Mouse (Mus musculus) left cerebral cortex, adult 11 months (tissue): ENCODE results near the gene Dnm1.

Source experiments
- DNase-seq: peaks from one replicate; pipeline ENCODE4 v3.0.0; 2022; ENCODE audit warnings: low spot score

Dnm1 gene

DNA sequence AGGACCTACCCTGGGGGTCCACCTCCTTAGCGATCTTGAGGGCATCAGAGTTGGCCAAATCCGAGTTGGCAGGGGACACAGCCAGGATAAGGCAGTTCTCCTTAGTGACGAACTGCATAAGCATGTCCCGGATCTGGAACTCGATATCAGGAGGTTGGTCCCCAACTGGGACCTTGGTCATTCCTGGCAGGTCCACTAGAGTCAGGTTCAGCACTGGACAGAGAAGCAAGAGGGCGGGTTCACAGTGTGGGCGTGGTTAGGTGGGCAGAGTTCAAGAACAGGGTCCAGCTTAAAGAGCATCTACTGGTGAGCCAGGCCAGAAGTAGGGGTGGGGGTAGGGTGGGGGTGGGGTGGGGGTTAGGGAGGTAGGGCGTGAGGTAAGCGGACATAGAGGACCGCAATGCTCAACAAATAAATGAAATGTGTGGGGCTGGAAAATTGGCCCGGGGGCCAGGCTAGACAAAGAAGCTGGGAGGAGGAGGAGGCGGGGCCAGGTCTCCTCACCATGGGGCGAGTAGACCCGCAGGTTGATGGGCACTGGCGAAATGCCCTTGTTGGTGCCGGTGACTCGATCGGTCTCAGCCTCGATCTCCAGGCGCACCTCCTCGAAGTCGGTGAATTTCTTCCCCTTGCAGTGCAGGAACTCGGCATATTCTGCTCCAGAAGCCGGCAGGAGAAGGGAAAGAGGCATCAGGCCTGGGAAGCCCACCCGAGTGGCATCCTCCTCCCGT lies 13.1 kb downstream of the Dnm1 start:
- no peak for DNase-seq

DNA sequence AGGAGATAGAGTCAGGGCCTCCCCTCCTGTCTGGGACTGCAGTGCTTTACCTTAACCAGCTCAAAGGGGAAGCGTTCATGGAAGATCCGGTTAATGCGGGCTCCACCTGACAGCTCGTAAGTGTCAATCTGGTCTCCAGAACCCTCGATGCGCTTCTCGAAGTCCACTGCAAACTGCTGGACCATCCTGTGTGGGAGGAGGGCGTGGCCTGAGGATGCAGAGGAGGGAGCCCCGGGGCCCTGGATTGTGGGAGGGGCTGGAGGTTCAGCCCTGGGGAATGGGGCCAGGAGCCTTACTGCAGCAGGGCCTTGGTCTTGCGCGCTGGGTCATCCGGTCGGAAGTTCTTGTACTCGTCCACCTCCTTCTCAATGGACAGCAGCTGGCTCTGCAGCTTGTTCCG lies 17.2 kb downstream of the Dnm1 start:
- no peak for DNase-seq

DNA sequence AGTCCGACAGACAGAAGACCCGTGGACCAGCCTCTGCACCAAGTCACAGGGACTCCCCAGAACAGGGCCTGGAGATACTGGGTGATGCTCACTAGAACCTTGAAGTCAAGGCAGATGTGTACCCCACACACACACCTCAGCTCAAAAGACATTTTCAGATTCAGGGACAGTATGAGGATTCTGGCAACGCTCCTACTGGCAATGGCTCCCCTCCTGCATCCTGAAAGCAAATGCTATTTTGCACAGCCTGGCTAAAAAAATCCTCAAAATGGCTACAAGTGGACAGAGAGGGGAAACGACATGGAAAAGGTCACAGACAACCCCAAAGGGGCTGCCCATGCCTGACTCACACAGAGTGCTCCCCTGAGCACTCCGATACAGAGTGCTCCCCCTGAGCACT lies 21.0 kb downstream of the Dnm1 start:
- no peak for DNase-seq

DNA sequence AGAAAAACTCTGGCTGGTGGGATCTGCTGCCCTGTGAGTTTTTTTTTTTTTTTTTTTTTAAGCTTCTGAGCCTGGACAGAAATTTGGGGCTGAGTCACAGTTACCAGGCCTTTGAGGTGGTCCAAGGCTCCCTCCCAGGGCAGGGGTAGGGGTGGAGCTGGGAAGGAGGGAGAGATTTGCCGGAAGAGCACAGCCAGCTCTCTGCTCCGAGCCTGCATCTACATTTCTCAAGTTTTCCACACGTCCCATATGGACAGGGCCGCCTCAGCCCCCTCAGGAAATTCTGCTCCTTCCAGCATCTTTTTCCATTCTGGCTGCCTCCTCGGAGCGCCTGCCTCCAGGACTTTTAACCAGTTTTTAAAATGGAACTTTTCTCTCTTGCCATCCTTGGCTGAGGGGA lies 23.6 kb downstream of the Dnm1 start:
- no peak for DNase-seq

DNA sequence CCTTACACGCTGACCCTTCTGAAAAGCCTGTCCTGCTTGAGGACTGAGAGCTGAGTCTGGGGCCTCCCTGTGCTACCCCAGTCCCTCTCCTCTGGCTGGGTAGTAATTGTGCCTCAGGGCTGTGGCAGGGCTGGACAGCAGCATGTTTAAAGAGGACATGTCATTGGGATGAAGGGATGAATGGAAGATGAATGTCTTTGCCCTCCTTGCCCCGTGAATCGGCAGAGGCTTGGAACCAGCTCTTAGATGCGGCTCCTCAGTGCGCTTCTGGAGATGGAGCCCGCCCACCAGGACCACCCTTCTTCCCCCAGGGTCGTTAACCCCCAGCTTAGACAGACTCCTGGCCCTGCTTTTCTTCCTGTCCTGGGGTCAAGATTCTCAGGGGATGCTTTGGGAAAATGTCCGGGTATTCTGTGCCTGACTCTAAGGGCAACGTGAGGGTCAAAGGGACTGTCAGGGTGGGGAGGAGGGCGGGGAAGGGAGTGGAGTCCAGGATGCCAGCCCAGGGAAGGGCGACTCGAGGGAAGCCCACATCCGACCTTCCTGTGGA lies 24.2 kb downstream of the Dnm1 start:
- DNase-seq: no peak

DNA sequence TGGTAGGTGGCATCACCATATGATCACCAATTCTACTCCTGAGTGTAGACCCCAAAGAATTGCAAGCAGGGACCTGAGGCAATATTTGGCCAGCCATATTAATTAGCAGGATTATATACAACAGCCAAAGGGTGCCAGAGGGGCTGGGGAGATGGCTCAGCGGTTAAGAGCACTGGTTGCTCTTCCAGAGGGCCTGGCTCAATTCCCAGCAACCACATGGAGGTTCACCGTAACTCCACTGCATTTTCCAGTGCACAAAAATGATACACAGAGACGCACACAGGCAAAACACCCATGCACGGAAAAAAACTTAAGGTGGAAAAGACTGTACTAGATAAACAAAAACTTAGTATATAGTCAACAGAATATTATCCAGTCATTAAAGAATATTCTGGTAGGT lies 25.9 kb downstream of the Dnm1 start:
- no peak for DNase-seq

DNA sequence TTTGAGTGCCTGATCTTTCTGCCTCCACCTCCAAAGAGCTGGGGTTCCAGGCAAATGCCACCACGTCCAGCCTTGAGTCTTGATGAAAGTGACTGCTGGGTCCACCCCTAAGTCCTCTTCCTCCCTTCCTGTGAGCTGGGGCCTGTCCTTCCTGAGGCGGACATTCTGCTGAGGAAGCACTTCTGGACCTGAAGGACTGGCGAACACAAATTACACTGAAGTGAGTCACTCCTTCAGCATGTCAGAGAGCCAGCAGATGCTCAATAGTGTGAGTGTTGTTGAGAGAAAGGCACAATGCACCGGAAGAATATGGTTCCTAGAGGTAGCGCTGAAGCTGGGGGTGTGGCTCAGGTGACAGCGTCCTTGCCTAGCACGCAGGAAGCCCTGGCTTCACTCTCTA lies 27.8 kb downstream of the Dnm1 start:
- no peak for DNase-seq

DNA sequence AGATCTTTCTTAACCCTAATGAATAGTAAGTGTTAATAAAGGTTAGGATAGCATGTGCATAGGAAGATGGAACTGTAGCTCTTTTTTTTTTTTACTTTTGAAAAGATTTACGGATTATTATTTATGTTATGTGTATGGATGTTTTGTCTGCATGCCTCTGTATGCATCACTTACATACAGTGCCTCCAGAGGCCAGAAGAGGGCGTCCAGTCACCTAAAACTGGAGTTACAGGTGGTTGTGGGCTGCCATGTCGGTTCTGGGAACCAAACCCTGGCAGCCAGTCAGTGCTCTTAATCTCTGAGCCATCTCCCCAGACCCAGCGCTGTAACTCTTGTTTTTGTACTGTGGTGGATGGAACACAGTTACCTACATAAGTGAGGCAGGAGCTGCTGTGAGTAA lies 28.8 kb downstream of the Dnm1 start:
- no peak for DNase-seq

DNA sequence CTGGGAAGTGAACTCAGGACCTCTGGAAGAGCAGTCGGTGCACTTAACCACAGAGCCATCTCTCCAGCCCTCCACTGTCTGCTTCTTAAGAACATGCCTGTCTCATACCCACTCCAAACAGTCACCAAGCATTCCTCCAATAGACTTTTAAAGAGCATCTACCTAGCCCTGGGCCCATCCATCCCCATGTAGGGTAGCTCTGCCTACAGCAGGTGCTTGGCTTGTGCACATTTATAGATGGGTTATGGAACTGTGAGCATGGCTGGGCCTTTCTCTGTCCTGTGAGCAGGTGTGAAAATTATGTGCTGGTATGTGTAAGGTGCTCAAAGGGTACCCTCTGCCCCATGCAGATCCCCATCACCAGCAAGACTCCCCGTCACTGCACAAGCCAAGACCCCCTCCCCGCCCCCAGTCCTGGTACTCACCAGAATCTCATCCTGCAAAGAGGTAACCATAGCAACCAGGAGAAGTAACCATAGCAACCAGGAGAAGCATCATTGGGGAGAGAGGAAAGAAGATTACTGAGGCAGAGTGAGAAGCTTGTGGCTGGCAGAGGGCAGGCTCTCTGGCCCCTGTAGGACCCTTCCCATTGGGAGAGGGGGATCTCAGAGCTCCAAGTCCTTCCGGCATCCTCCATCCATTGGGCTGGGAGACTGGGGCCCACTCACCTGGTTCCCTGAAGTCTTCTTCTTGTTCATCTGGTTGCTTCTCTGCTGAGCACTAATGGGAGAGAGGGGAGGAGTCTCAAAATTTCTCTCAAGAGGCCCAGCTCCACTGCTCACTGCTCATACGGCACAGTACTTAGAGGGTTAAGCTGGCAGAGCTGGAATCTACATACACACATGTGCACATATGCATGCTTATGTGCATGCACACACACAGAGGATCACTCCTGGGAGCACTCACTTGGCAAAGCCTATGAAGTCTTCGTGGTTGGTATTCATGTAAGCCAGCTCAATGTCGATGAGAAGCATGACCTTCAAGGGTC lies 30.1 kb downstream of the Dnm1 start:
- no peak for DNase-seq

DNA sequence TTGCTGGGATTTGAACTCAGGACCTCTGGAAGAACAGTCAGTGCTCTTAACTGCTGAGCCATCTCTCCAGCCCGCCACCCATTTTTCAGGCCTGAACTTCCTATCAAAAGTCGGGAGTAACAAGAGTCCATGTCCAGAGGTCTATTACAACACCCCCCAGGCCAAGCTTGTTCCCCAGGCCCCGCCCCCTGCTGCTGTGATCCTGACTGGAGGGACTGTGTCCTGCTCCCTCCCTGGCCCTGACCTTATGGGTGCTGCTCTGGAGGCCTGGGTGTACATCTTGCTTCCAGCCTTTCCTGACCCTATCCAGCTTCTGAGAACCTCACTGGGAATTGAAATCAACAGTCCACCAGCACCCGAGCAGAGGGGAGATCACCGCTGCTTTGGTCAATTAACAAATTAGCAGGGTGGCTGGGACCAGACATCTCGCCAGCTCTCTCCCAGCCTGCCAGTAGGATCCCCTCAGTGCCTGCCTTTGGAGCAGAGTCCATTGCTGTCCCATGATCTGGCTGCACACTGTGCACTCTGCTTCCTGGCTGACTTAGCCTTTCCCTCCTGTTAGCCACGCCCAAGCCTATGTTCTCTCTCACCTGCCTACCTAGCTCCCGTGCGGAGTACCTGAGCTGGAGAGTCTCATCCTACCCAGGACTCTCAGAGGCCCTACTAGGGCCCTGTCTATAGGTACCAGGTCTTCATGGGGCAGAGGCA lies 31.4 kb downstream of the Dnm1 start:
- DNase-seq: no peak

DNA sequence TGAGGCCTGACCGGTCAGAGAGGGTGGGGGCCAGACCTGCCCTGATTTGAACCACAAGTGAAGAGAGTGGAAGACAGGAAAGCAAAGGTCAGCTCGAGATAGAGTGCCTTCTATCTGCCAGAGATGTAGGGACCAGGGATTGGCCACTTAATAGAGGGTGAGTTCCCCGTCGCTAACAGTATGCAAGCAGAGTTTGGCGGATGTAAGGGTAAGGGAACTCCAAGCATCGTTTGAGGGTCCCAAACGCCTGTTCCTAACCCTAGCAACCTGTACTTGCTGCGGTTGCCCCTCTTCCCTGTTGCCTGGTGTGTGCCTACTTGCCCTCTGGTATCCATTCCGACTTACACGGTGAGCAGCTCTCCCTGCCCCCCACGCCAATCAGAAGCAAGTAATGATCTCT lies 32.4 kb downstream of the Dnm1 start:
- DNase-seq: no peak

DNA sequence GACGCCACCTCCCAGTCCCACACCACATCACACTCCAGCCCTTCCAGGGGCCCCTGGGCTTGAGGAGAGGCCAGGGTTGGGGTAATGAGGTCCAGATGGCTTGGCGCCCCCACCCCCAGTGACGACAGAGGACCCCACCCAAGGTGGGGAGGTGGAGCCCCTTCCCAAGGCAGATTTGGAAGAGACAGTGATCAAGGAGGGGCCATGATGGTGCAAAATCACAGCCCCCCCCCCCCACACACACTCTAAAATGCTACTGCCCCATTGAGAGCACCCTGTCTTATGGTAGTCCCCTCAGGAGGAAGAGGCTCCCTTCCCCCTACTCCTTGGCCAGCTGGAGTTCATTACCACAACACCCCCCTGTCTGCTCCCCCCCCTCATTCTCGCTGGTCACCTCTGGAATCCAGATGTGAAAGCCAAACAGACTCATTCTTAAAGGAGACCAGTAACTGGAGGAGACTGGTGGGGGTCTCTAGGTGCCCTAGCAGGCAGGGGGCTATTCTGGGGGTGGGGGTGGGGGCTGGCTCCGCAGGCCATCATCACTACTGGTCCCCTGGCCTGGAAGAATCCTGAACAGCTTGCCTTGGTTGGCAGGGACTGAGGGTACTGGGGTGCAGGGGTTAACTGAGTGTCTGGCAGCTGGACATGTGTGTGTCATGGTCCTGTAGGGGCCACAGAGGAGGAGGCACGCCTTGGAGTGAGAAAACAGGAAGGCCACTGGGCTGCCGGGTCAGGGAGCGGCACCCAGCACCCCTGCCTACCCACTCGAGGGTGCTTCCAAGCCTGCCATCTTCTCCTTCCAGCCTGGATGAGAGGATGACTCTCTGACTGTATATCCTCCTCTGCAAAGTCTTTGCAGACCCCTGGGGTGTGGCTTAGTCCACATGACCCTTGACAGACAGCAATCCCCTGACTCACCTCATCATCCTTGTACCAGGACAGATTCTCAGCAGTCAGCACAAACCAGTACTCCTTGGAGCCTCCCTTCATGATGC lies 33.3 kb downstream of the Dnm1 start:
- DNase-seq: no peak

DNA sequence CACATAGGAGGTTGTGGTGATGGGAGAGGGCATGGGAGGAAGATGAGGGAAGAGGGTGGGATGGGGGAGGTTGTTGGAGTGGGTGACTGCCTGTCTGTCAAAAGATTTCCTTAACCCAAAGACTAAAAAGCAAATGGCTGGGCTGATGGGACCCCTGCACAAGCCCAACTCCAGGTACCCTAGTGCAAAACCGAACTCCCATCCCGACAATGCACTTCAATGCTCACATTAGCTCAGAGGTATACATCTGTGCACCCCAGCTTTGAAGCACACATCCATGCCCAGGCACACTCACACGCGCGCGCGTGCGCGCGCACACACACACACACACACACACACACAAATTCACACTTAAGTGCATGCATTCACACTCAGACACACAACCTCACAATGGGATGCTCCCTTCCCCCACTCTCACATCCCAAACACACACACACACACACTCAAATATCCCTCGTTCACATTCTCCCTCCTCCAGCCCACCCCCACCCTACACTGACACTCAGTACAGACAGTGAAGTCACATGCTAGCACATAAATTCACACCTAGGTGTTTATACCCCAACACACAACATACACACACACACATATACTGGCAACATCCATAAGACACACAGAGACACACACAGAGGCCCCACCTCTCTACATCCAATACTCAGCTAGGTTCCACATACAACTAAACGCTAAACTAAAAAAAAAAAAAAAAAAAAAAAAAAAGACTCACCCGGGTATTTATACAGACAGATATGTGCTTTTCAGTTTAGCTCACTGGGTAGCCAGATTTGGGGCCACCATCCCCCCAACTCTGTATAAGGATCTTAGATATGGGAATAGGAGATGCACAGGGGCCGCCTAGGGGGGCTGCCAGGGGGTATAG lies 34.2 kb downstream of the Dnm1 start:
- no peak for DNase-seq

DNA sequence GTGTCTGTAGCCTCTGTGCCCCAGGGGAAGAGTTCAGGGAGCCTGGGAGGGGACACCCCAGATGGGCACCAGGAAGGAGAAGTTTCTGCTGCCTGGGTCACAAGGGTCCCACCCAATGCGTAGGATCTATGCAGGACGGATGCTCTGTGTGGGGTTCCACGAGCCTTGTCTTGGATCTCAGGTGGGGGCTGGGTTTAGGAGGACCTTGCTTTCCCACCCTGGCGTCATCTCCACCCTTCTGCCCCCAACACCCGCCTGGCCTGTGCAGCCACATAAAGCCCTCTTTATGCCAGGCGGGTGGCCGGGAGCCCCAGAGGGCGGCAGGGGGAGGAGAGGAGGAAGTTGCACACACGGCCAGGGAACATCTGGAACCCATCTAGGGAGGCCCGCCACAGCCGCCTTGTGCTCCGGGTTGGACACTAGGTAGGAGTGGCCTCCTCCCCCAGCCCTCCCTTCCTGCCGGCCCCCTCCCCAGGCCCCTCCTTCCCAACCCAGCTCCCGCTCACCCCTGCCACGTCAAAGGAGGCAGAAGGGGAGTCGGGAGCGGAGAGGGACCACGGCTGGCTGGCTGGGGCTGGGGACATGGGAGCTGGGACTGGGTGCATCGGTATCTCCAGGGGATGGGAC lies 35.2 kb downstream of the Dnm1 start:
- DNase-seq: no peak

DNA sequence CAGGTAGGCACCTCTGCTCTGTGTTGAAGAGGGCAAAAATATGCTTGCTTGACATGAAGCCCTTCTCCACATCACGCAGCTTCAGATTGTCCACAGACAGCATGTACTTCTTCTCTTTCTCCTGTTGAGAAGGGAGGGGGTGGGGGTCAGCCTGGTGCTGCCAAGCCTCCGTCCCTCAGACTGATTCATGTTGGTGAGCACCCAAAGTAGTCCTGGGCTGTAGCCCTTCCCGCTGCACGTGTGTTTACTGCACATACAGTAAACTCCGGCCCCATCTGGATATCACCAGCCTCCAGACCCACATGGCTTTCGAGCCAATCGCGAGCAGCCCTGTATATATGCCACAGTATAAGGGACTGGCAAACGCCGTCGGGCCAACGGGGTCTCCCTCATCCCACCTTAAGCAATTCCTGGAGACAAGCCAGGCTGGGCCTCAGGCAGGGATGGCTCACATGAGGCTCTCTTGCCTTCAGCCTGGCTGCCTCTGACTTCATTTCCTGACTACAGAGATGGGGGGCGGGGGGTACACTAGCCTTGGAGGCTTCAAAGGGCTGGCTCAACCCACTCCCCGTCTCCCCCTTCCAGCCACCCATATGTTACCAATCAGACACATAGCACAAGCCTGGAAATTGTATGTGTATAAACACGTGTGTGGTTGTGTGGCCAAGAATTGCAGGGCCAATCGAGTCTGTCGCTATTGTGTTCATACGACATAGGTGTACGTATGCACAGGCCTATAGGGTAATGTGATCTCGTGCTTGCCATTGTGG lies 36.1 kb downstream of the Dnm1 start:
- DNase-seq: no peak

DNA sequence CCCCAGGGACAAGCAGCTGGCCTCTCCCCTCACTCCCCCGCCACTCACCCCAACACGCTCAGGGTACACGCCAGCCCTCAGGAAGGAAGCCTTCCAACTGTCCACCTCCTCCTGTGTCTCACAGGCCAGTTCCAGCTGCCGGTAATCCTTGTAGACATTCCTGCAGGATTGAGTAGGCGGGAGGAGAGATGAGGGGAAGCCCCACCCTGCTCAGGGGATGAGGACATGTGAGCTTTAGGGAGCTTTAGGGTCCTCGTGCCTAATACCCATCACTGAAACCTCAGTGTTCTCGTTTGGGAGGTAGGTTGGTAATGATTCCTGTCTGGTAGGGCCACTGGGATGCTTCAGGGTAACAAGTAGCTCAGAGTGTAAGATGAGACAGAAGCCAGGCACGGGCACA lies 37.4 kb downstream of the Dnm1 start:
- no peak for DNase-seq

DNA sequence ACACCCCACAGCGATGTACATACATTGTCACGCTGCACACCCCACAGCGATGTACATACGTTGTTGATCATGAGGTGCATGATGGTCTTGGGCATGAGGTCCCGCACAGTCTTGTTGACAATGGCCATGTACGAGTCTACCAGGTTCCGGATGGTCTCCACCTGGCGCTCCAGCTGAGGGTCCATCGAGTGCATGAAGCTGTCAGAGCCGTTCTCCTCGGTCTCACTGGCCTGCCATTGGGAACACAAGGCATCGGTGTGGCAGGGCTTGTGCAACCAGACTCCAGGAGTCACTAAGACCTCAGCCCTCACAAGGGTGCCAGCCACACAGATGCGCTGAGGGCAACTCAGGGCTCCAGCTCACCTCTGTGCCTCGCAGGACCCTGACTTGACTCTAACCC lies 38.3 kb downstream of the Dnm1 start:
- DNase-seq: no peak

DNA sequence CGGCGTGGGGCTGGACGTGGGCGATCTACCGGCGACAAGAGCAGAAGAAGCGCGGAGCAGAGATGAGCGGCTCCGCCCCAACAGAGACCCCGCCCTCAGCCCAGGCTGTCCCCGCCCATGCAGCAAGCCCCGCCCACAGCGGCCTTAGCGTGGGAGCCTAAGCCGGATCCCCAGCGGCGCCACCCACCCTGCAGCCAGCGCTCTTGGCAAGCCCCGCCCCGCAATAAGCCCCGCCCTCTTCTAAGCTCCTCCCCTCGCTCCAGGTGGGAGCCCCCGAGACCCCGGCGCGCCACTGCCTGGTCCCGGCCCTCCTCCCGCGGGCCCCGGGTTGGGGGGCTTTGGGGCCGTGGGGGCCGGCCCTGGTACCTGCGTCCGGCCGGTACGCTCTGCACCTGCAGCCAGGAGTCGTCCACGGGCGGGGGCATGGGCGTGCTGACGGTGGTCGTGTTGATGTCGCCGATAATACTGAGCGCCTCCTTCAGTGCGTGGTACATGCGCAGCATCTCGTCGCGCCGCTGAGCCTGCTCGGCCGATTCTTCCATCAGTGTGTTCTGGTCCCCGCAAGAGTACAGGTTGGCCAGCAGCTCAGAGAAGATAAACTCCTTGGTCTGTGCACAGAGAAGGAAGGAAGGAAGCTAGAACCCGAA lies 40.7 kb downstream of the Dnm1 start:
- no peak for DNase-seq
